Mouse (Mus musculus): Measurements from ENCODE around the gene Gm5134. TPM values are rescaled to one million over a fixed set of nuclear protein-coding genes. Genes with fewer than 3 reads are reported as not detected.

Gene Gm5134
- polyA plus RNA-seq (2016; fragmentation: Nextera tagmentation; extraction: Ambion mirVana): not detected in 2 replicates

DNA sequence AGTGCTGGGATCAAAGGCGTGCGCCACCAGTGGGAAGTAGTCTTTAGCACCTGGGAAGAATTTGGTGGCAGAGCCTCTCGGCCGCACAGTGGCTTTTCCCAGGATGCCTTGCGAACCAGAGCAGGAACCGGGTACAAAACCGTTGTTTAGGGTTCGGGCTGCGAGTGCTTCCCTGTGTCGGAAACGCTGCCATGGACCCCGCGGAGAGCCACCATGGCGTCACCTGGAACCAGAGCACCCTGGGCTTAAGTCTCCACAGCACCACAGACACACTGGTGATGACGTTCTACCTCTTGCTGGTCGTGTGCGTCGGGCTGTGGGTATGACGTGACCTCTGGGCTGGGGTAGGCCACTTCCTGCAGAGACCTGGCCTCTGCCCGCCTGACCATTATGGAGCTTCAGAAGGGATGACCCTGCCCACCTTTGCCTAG lies at the start of gene Gm5134:
Gm5134 (plus strand) TSS at position 134 of the 431 bp plus-strand sequence.
- Histone ChIP-seq H3K9me3 (no peaks in the 10 kb centered on the region), H3K36me3 (replicated peaks) (no peaks in the 10 kb centered on the region), H3K9ac (no peak within 1 kb of the TSS), H3K4me3 (replicated peaks) (0 out of 2 replicates have a peak within 1 kb of the TSS, but pooled peaks have one; percentile 2), H3K27ac (no peak within 1 kb of the TSS), H3K27me3 (peaks cover 18% of the 10 kb centered on the region), H3K4me2 (peak within 1 kb of the TSS; percentile 35), H3K4me1 (peaks cover 10% of the 10 kb centered on the region; the same call in 1 of the 2 replicates)
- WGBS: 34% methylated on average over 20 of the region's 20 CpGs
- ATAC-seq (ENCODE audit: low FRiP score): no peak

DNA sequence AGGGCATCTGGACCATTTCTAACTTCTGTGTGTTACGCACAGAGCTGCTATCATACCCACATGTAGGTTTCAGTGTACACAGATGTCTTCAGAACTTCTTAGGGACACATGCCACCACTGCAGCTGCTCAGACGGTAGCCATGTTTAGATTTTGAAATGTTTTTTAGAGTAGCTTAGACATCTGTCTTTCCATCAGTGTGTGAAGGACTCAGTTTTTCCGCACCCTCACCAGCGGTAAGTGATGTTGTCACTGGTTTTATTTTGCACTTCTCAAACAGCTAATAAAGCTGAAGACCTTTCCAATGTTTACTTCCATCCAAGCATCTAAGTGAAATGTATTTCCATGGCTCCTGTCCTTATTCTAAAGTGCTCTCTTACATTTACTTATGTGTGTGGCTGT lies 47.4 kb upstream of the Gm5134 start:
- Histone ChIP-seq H3K9me3 (no peaks in the 10 kb centered on the region), H3K9ac (no peak overlapping the region), H3K4me2 (no peak overlapping the region), H3K27me3 (no peaks in the 10 kb centered on the region), H3K4me1 (no peaks in the 10 kb centered on the region), H3K27ac (no peak overlapping the region), H3K4me3 (replicated peaks) (no peak overlapping the region), H3K36me3 (replicated peaks) (peaks cover 94% of the 10 kb centered on the region)
- ATAC-seq (ENCODE audit: low FRiP score): no peak
- 91% methylated on average over 4 of the region's 4 CpGs for WGBS

DNA sequence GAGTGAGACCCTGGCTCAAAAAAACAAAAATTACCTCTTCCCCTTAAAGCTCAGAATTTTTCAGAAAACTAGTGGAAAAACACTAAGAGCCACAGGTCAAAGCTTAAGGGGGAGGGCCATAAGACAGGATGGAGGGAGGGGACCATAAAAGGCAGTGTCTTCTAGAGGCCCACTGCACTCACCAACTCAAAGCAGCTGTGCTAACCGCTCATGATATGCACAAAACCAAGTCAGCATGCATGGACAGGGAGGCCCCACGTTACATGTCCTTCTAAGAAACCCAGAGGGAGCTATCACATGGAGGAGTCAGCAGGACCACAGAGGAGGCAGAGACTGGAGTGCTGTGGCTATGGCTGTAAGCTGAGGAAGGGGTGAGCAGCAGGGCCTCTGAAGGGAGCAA lies 43.6 kb upstream of the Gm5134 start:
- H3K4me2 ChIP-seq: no peak overlapping the region
- no peaks in the 10 kb centered on the region for H3K27me3 ChIP-seq
- no peak overlapping the region for H3K9ac ChIP-seq
- no peak overlapping the region for H3K4me3 ChIP-seq (replicated peaks)
- no peak overlapping the region for H3K27ac ChIP-seq
- H3K9me3 ChIP-seq: no peaks in the 10 kb centered on the region
- H3K36me3 ChIP-seq (replicated peaks): peaks cover 83% of the 10 kb centered on the region
- ATAC-seq (ENCODE audit: low FRiP score): no peak
- 86% methylated on average over 2 of the region's 2 CpGs for WGBS
- H3K4me1 ChIP-seq: no peaks in the 10 kb centered on the region

DNA sequence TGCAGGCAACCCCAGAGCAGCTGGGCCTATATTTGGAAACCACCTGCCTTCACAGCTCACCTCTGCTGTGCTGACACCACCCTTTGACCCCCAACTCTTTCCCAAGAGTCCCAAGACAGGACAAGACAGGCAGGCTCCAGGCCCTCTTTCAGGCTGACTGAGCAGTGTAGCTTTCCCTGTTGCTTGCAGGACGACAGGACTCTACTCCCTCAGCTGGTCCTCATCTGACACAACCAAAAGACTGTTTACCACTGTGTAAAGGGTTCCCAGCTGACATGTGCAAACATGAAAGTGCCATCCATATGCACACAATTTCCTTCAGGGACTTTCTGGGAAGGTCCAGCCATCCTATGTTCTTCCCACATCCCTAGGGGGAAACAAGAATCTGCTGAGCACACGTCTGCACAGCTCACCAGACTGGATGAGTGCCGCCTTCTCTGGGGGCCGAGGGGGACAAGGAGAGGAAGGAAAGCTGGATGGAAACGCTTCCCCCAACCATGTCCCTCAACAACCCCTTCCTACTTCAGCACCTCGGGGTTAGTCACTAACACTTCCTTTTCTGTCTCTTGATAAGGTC lies 41.2 kb upstream of the Gm5134 start:
- 79% methylated on average over 6 of the region's 6 CpGs for WGBS
- no peak overlapping the region for H3K4me3 ChIP-seq (replicated peaks)

DNA sequence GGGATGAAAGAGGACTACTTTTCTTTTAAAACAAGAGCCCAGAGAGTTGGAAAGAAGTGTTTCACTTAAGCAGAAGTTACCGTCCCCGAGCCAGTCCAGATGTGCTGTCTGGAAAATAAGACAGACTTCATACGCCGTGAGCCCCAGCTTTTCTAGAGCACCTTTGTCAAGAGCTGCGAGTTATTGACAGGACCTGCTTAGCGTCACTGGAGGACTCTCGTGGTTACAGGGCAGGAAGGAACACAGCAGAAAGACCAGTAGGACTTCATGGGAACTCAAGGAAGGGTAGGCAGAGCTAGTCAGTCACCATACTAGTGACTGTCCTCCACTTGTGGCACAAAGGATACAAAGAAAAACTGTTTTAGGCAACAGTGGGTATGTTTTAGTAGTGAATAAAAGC lies 38.8 kb upstream of the Gm5134 start:
- Histone ChIP-seq H3K4me2 (no peak overlapping the region), H3K27ac (no peak overlapping the region), H3K27me3 (no peaks in the 10 kb centered on the region), H3K4me3 (replicated peaks) (no peak overlapping the region), H3K36me3 (replicated peaks) (peaks cover 68% of the 10 kb centered on the region), H3K4me1 (peaks cover 25% of the 10 kb centered on the region), H3K9me3 (no peaks in the 10 kb centered on the region), H3K9ac (no peak overlapping the region)
- 92% methylated on average over 7 of the region's 7 CpGs for WGBS
- no peak for ATAC-seq (ENCODE audit: low FRiP score)

More for the DNA sequence above, 41.2 kb upstream of the Gm5134 start:
- Histone ChIP-seq H3K9ac (no peak overlapping the region), H3K9me3 (no peaks in the 10 kb centered on the region), H3K4me1 (peaks cover 2% of the 10 kb centered on the region), H3K27ac (no peak overlapping the region), H3K4me2 (no peak overlapping the region), H3K27me3 (no peaks in the 10 kb centered on the region), H3K36me3 (replicated peaks) (peaks cover 80% of the 10 kb centered on the region)
- ATAC-seq (ENCODE audit: low FRiP score): no peak

DNA sequence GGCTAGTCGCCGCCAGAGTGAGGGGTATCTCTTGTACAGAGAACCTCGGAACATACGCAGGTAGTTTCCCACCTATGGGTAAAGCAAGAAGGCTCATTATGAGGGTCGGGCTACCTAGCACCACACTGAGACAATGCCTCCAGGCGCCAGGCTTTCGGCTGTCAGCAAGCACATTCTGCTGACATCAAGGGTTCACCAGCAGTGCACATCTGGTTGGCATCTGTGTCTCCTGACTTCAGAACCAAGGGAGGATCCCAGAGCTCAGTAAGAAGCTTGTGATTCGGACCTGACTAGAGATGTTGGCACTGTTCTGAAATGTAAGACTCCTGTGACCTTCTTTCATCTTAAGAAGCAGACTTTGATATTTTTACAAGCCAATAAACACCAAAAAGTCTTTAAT lies 37.5 kb upstream of the Gm5134 start:
- Histone ChIP-seq H3K4me1 (peaks cover 28% of the 10 kb centered on the region), H3K4me2 (no peak overlapping the region), H3K27me3 (no peaks in the 10 kb centered on the region), H3K36me3 (replicated peaks) (peaks cover 56% of the 10 kb centered on the region), H3K9ac (no peak overlapping the region), H3K27ac (no peak overlapping the region), H3K9me3 (no peaks in the 10 kb centered on the region), H3K4me3 (replicated peaks) (no peak overlapping the region)
- WGBS: 88% methylated on average over 8 of the region's 8 CpGs
- no peak for ATAC-seq (ENCODE audit: low FRiP score)

DNA sequence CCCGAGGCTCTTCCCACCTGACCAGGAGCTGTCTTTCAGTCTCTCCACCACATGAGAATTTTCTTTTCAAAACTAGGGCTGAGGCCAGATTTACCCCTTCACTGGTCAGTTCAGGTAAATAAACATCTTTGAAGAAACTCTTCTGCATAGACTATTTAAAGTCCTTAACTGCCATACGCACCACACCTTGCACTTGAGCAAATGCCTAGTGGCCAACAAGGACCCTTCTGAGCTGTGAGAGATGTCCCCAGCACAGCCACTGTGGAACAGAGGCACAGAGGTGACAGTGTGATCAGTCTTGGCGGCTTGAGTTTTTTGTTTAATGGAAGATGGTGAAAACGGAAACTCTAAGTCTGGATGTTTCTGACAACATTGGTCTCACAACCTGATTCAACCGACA lies 35.3 kb upstream of the Gm5134 start:
- Histone ChIP-seq H3K4me1 (peaks cover 39% of the 10 kb centered on the region), H3K4me2 (peak overlapping the region; percentile 0; the same call in 1 of the 2 replicates), H3K4me3 (replicated peaks) (no peak overlapping the region), H3K9me3 (no peaks in the 10 kb centered on the region), H3K27me3 (no peaks in the 10 kb centered on the region), H3K36me3 (replicated peaks) (peaks cover 48% of the 10 kb centered on the region), H3K27ac (no peak overlapping the region), H3K9ac (no peak overlapping the region)
- WGBS: 89% methylated on average over 5 of the region's 5 CpGs
- no peak for ATAC-seq (ENCODE audit: low FRiP score)

DNA sequence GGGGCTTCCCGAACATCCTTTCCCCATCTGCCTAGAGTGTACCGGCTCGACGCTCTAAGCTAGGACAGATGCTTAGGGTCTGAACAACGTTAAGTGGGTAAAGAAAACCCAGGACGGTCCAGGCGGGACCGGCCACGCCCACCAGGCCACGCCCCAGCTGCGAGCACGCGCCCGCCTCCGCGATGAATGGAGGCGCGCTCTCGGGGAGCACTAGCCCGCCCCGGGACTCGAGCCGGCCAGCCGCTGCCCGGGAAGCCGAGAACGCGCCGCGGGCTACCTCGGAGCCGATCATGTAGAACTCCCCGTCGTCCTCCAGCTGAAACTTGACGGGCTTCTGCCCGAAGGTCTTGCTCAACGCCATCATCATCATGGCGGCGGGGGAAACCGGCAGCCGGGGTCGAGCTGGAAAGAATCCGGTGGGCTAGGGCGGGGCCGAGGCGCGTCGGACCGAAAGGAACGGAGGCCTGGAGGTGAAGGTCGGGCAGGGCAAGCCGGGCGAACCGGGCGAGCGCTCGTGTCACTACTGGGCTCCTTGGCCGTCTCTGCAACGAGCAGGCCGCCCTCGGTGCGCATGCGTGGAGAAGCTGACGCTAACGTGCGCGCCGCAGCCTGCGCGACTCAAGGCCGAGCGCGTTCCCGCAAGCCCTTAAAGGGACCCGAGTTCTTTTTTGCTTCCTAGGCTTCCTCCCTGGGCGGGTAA lies 33.1 kb upstream of the Gm5134 start, which contains the start of gene Smarcb1:
Smarcb1 (minus strand) TSS at position 592 of the 700 bp plus-strand sequence.
- peak within 1 kb of the TSS; percentile 96 for H3K27ac ChIP-seq
- H3K9me3 ChIP-seq: no peaks in the 10 kb centered on the region
- H3K36me3 ChIP-seq (replicated peaks): peaks cover 36% of the 10 kb centered on the region
- ATAC-seq (ENCODE audit: low FRiP score): peak; percentile 93
- H3K9ac ChIP-seq: peak within 1 kb of the TSS; percentile 98
- H3K4me3 ChIP-seq (replicated peaks): peak within 1 kb of the TSS; percentile 85
- under 1% methylated on average over 76 of the region's 76 CpGs for WGBS
- peaks cover 39% of the 10 kb centered on the region for H3K4me1 ChIP-seq
- H3K27me3 ChIP-seq: no peaks in the 10 kb centered on the region
- H3K4me2 ChIP-seq: peak within 1 kb of the TSS; percentile 80

DNA sequence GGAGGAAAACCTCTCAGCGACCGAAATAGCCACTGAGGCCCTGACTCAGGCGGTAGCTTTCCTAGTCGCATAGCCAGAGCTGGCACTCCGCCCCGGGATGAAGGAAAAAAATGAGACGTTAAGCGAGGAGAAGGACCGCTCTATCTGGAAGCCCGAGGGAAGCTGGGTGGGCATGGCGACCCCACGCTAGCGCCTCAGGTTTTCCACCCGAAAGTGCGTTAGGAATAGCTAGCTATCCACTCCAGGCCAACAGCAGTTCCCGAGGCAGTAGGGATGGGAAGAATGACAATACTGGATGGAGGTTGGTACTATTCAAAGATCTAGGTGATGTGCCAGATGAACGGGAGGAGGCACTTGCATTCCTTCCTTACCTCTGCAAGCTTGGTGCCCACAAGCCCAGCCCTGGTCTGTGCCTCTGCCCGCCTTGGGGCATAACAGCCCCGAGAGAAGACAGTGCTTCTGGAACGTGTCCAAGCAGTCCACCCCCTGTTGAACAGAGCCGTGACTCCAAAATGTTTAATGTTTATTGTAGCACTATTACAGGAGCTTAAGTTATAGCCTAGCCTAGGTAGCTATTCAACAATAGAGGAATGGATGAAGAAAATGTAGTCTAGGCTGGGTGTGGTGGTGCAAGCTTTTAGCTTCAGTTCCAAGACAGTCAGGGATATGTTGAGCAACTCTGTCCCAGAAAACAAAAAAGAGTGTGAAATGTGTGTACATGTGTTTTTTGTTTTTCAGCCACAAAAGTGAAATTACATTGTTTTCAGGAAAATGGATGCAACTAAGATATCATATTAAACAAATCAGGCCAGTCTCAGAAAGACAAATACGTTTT lies 32.4 kb upstream of the Gm5134 start:
- H3K9me3 ChIP-seq: no peaks in the 10 kb centered on the region
- peak overlapping the region; percentile 96 for H3K27ac ChIP-seq
- H3K9ac ChIP-seq: peak overlapping the region; percentile 98
- H3K4me1 ChIP-seq: peaks cover 39% of the 10 kb centered on the region
- peaks cover 30% of the 10 kb centered on the region for H3K36me3 ChIP-seq (replicated peaks)
- H3K4me3 ChIP-seq (replicated peaks): peak overlapping the region; percentile 85
- ATAC-seq (ENCODE audit: low FRiP score): peak; percentile 60
- whole genome bisulfite sequencing: 4% methylated on average over 22 of the region's 22 CpGs
- no peaks in the 10 kb centered on the region for H3K27me3 ChIP-seq
- H3K4me2 ChIP-seq: peak overlapping the region; percentile 80

DNA sequence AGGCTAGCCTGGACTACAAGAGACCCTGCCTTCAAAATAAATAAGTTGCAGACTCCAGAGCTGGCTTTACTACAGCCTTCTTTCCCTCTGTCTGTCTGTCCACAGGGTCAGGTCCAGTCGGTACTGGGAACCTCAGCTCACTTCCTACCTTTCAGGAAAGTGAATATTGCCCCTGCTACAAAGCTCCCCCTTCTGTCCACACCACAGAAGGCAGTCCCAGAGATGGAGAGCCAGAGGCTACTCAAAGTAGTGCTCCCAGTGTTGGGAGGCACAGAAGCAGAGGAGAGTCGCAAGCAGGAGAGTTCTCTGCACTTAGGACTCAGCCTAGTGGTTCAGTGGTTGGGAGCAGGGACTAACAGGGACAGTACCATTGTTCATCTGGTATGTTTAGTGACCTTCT lies 30.0 kb upstream of the Gm5134 start:
- Histone ChIP-seq H3K27ac (no peak overlapping the region), H3K9ac (no peak overlapping the region), H3K4me2 (no peak overlapping the region), H3K9me3 (no peaks in the 10 kb centered on the region), H3K36me3 (replicated peaks) (peaks cover 27% of the 10 kb centered on the region), H3K27me3 (peaks cover 6% of the 10 kb centered on the region; the same call in 1 of the 2 replicates), H3K4me1 (peaks cover 25% of the 10 kb centered on the region), H3K4me3 (replicated peaks) (no peak overlapping the region)
- WGBS: 52% methylated on average over 2 of the region's 2 CpGs
- ATAC-seq (ENCODE audit: low FRiP score): no peak

DNA sequence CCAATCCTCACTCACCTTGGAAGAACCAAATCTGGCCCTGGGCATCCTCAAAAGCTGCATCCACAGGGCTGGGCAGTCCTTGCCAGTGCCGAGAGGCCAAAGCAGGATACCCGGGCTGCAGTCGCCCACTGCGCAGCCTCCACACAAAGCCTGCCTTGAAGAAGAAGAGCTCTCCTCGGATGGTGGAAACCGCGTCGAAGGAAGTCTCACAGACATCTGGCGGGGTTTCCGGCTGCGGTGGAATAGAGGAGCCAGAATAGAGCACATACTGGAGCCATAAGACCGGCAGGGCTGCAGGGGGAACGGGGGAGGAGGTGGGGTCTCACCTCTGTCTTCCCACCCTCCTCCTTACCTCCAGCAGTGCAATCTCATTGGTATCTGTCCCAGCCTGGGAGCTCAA lies 27.9 kb upstream of the Gm5134 start:
- H3K9me3 ChIP-seq: no peaks in the 10 kb centered on the region
- H3K36me3 ChIP-seq (replicated peaks): peaks cover 27% of the 10 kb centered on the region
- H3K27ac ChIP-seq: no peak overlapping the region
- no peak overlapping the region for H3K4me3 ChIP-seq (replicated peaks)
- 76% methylated on average over 13 of the region's 13 CpGs for WGBS
- peaks cover 29% of the 10 kb centered on the region for H3K4me1 ChIP-seq
- peaks cover 23% of the 10 kb centered on the region for H3K27me3 ChIP-seq
- no peak overlapping the region for H3K9ac ChIP-seq
- no peak for ATAC-seq (ENCODE audit: low FRiP score)
- no peak overlapping the region for H3K4me2 ChIP-seq

DNA sequence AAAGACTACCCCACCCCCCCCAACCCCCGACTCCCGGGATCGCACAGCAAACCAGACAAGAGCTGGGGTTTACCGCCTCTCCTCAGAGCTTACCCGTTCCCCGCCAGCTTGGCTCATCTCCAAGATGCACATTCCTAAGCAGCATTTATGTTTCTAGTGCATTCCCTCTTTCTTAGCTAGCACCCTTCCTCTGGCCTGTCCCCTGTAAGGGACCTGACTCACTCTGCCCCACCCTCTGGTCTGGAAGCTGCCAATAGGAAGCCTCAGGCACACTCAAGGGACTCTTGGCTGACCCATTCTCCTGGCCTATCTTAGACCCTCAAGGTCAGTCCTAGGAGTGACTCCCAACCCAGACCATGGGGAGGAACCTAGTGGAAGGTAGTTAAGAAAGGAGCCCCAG lies 24.0 kb upstream of the Gm5134 start:
- WGBS: 38% methylated on average over 6 of the region's 6 CpGs
- Histone ChIP-seq H3K27ac (no peak overlapping the region), H3K36me3 (replicated peaks) (peaks cover 20% of the 10 kb centered on the region), H3K27me3 (peaks cover 57% of the 10 kb centered on the region), H3K4me1 (peaks cover 38% of the 10 kb centered on the region), H3K9me3 (no peaks in the 10 kb centered on the region), H3K9ac (no peak overlapping the region), H3K4me2 (no peak overlapping the region), H3K4me3 (replicated peaks) (no peak overlapping the region)
- ATAC-seq (ENCODE audit: low FRiP score): no peak

Data from forebrain, embryonic 12.5 days (tissue).